In genomic region chr7:45238723-45239496, GRCm38 (mm10) we compare ENCODE assay signal across 9 mouse cellular contexts. TPM values are rescaled to one million over a fixed set of nuclear protein-coding genes. Genes with fewer than 3 reads are reported as not detected.
DNase-seq lines count a peak whose midpoint lies in the region; ATAC-seq and TF ChIP-seq lines count a peak whose summit lies in the region.
"Had no signal": no experiment of that assay in that cellular context is flagged by ENCODE, and none has a peak within 500 bp of the region (broad histone marks: within the 10 kb centered on the region; RNA-seq: fewer than 3 reads in every experiment).

TSS of gene Cd37 (minus strand) at chr7:45239115.

- DNase-seq in CH12.LX (ENCODE audit: extremely low read depth), result peak; percentile 93
- peak; percentile 31 for DNase-seq in limb, embryonic 10.5 days (ENCODE audit: low spot score)
- no peak for DNase-seq in neural tube, embryonic 10.5 days (ENCODE audit: extremely low spot score, low spot score)
- DNase-seq in cerebellum, adult 8-10 months, result no peak
- no peak for DNase-seq in cerebellum, postnatal 36 days

- in situ Hi-C loops in CH12.LX (cut with MboI; ENCODE audit: low pct_ligation_motif_present, low pct_unique_long_range_greater_than_20kb, low sequenced_read_pairs), result loop anchor here (5.0 kb wide), 1 partner anchor 33 kb away; no protein-coding TSS in a partner anchor

- peaks cover 24 to 51% of the 10 kb centered on the region in 2 experiments for H3K4me1 ChIP-seq in CH12.LX (ENCODE audit: control insufficient read depth in 1 of 2, insufficient read depth in 2 of 2)
- peaks cover 49% of the 10 kb centered on the region for H3K4me1 ChIP-seq in limb, embryonic 10.5 days
- H3K4me1 ChIP-seq in small intestine, adult 2 months (ENCODE audit: control insufficient read depth, insufficient read depth, insufficient read length, low read length), result peaks cover 15% of the 10 kb centered on the region
- H3K4me1 ChIP-seq in midbrain, embryonic 13.5 days (replicated peaks), result peaks cover 30% of the 10 kb centered on the region

- no peak for TF ChIP-seq RAD21 in CH12.LX (IDR thresholded peaks at IDR 0.05; ENCODE audit: low read depth, low read length)

- peaks cover 7% of the 10 kb centered on the region for H3K9me3 ChIP-seq in CH12.LX (replicated peaks; ENCODE audit: low read length)
- H3K9me3 ChIP-seq in limb, embryonic 10.5 days (replicated peaks), result no peaks in the 10 kb centered on the region
- no peaks in the 10 kb centered on the region for H3K9me3 ChIP-seq in midbrain, embryonic 13.5 days
- H3K9me3 ChIP-seq: neural tube, embryonic 12.5 days had no signal

- TF ChIP-seq POLR2A in CH12.LX (IDR thresholded peaks at IDR 0.05; ENCODE audit: low read depth, low read length), result peak; percentile 73
- TF ChIP-seq POLR2A in small intestine, adult 2 months (IDR thresholded peaks at IDR 0.05; ENCODE audit: low read depth, low read length), result no peak; the same call in 1 of the 2 replicates

- ATAC-seq in activated CD4-positive, CD25-positive, alpha-beta regulatory T cell, adult 4 months, result peak; percentile 88
- no peak for ATAC-seq in midbrain, embryonic 13.5 days

- H3K4me2 ChIP-seq in CH12.LX (ENCODE audit: insufficient read depth, low read depth, poor library complexity, severe bottlenecking), result peak within 1 kb of the TSS; percentile 73
- H3K4me2 ChIP-seq in midbrain, embryonic 13.5 days (replicated peaks), result no peak within 1 kb of the TSS

- dilution Hi-C loops in CH12.LX (cut with MboI; ENCODE audit: extremely low pct_ligation_motif_present, extremely low pct_unique_long_range_greater_than_20kb, low sequenced_read_pairs), result no loop called here

- H3K79me2 ChIP-seq in CH12.LX (replicated peaks; ENCODE audit: control insufficient read depth, extremely low read depth, insufficient read depth, poor library complexity, severe bottlenecking), result peaks cover 2% of the 10 kb centered on the region; the same call in 1 of the 2 replicates

- no peaks in the 10 kb centered on the region for H3K27me3 ChIP-seq in CH12.LX (replicated peaks)
- peaks cover 54% of the 10 kb centered on the region for H3K27me3 ChIP-seq in limb, embryonic 10.5 days (ENCODE audit: low read depth, poor library complexity, severe bottlenecking)
- H3K27me3 ChIP-seq in small intestine, adult 2 months (ENCODE audit: control insufficient read depth, insufficient read depth, low read length), result 0 out of 2 replicates have a peak, but pooled peaks cover 5% of the 10 kb centered on the region
- peaks cover 49% of the 10 kb centered on the region for H3K27me3 ChIP-seq in midbrain, embryonic 13.5 days

- WGBS in limb, embryonic 10.5 days, result 42% methylated on average over 20 of the region's 20 CpGs
- 41% methylated on average over 20 of the region's 20 CpGs for WGBS in small intestine, adult 2 months
- WGBS in midbrain, embryonic 13.5 days, result 42% methylated on average over 20 of the region's 20 CpGs

- peak; percentile 78 for TF ChIP-seq EP300 in CH12.LX (IDR thresholded peaks at IDR 0.05; ENCODE audit: low read length)

- no peak for TF ChIP-seq CTCF in CH12.LX (conservative IDR thresholded peaks at IDR 0.05 in 1 of 2, IDR thresholded peaks at IDR 0.05 in 1 of 2; ENCODE audit: low read depth in 2 of 2, low read length in 2 of 2)
- TF ChIP-seq CTCF in small intestine, adult 2 months (IDR thresholded peaks at IDR 0.05; ENCODE audit: extremely low read depth, insufficient read length, insufficient replicate concordance, low read depth, low read length), result no peak

- peak within 1 kb of the TSS; percentile 57 to 91 (median 81) for H3K4me3 ChIP-seq in CH12.LX (replicated peaks in 1 of 3; ENCODE audit: low read depth in 2 of 3, low read length in 2 of 3, poor library complexity in 1 of 3)
- H3K4me3 ChIP-seq in limb, embryonic 10.5 days, result 0 out of 2 replicates have a peak within 1 kb of the TSS, but pooled peaks have one; percentile 22
- peak within 1 kb of the TSS; percentile 59 for H3K4me3 ChIP-seq in small intestine, adult 2 months (ENCODE audit: low read depth, low read length)
- no peak within 1 kb of the TSS for H3K4me3 ChIP-seq in midbrain, embryonic 13.5 days (replicated peaks)
- H3K4me3 ChIP-seq: neural tube, embryonic 12.5 days had no signal

- H3K27ac ChIP-seq in CH12.LX (ENCODE audit: insufficient read depth, low read depth), result peak within 1 kb of the TSS; percentile 96
- H3K27ac ChIP-seq in limb, embryonic 10.5 days, result no peak within 1 kb of the TSS
- H3K27ac ChIP-seq in small intestine, adult 2 months (ENCODE audit: insufficient read depth, low read depth, low read length), result peak within 1 kb of the TSS; percentile 66
- no peak within 1 kb of the TSS for H3K27ac ChIP-seq in midbrain, embryonic 13.5 days
- H3K27ac ChIP-seq: neural tube, embryonic 12.5 days had no signal

- H3K36me3 ChIP-seq in CH12.LX (replicated peaks in 1 of 2; ENCODE audit: control insufficient read depth in 1 of 2, insufficient read depth in 1 of 2, low read length in 1 of 2), result peaks cover 24 to 31% of the 10 kb centered on the region in 2 experiments
- H3K36me3 ChIP-seq in limb, embryonic 10.5 days, result peaks cover 4% of the 10 kb centered on the region
- no peaks in the 10 kb centered on the region for H3K36me3 ChIP-seq in small intestine, adult 2 months (ENCODE audit: control insufficient read depth, insufficient read depth, low read length)
- H3K36me3 ChIP-seq in midbrain, embryonic 13.5 days, result no peaks in the 10 kb centered on the region
- H3K36me3 ChIP-seq: neural tube, embryonic 12.5 days had no signal

- peak within 1 kb of the TSS; percentile 98 for H3K9ac ChIP-seq in CH12.LX (ENCODE audit: insufficient read depth, low read depth)
- H3K9ac ChIP-seq in midbrain, embryonic 13.5 days (replicated peaks), result no peak within 1 kb of the TSS
- H3K9ac ChIP-seq: neural tube, embryonic 12.5 days had no signal

TF ChIP-seq in CH12.LX, 34 proteins besides CTCF, POLR2A, EP300 and RAD21 (continues in another document):
- TF ChIP-seq MAFK (IDR thresholded peaks at IDR 0.05; ENCODE audit: insufficient replicate concordance, low read length) (no peak), PAX5 (IDR thresholded peaks at IDR 0.05; ENCODE audit: low read length) (no peak), ELF1 (IDR thresholded peaks at IDR 0.05; ENCODE audit: low read depth, low read length) (peak; percentile 90), IRF4 (IDR thresholded peaks at IDR 0.05; ENCODE audit: low read depth, low read length) (peak; percentile 75; the same call in 1 of the 2 replicates), TBP (conservative IDR thresholded peaks at IDR 0.05; ENCODE audit: low read depth, low read length) (peak; percentile 78), ZC3H11A (IDR thresholded peaks at IDR 0.05; ENCODE audit: low read depth, low read length) (no peak), GABPA (IDR thresholded peaks at IDR 0.05; ENCODE audit: insufficient replicate concordance, low read depth, low read length) (no peak), ZNF384 (IDR thresholded peaks at IDR 0.05; ENCODE audit: low read depth, low read length) (no peak), HCFC1 (IDR thresholded peaks at IDR 0.05; ENCODE audit: low read depth, low read length) (peak; percentile 52), ZKSCAN1 (IDR thresholded peaks at IDR 0.05; ENCODE audit: borderline replicate concordance, low read depth, low read length) (no peak), E2F4 (IDR thresholded peaks at IDR 0.05; ENCODE audit: insufficient replicate concordance, low read depth, low read length) (no peak), NRF1 (IDR thresholded peaks at IDR 0.05; ENCODE audit: low read depth, low read length) (no peak), NELFE (IDR thresholded peaks at IDR 0.05; ENCODE audit: low read depth, low read length) (no peak; the same call in 1 of the 2 replicates), USF2 (conservative IDR thresholded peaks at IDR 0.05; ENCODE audit: low read depth, low read length) (no peak), CHD2 (IDR thresholded peaks at IDR 0.05; ENCODE audit: low read length) (0 out of 2 replicates have a peak, but pooled peaks have one; percentile 12), JUN (IDR thresholded peaks at IDR 0.05; ENCODE audit: insufficient read depth, low read depth, low read length) (no peak), SMC3 (IDR thresholded peaks at IDR 0.05; ENCODE audit: low read depth, low read length) (no peak), ETS1 (conservative IDR thresholded peaks at IDR 0.05; ENCODE audit: low read depth, low read length) (peak; percentile 60), SIN3A (IDR thresholded peaks at IDR 0.05; ENCODE audit: low read length) (peak; percentile 18; the same call in 1 of the 2 replicates), UBTF (IDR thresholded peaks at IDR 0.05; ENCODE audit: low read depth, low read length) (no peak), BHLHE40 (IDR thresholded peaks at IDR 0.05; ENCODE audit: low read depth, low read length) (peak; percentile 61), MAX (IDR thresholded peaks at IDR 0.05; ENCODE audit: low read length) (no peak; the same call in 1 of the 2 replicates), TCF12 (IDR thresholded peaks at IDR 0.05; ENCODE audit: low read depth, low read length) (peak; percentile 88), MEF2A (IDR thresholded peaks at IDR 0.05; ENCODE audit: borderline replicate concordance, low read depth, low read length) (no peak), CHD1 (IDR thresholded peaks at IDR 0.05; ENCODE audit: low read depth, low read length) (no peak), ZMIZ1 (IDR thresholded peaks at IDR 0.05; ENCODE audit: low read depth, low read length) (no peak), POLR2AphosphoS2 (IDR thresholded peaks at IDR 0.05; ENCODE audit: low read depth, low read length) (0 out of 2 replicates have a peak, but pooled peaks have one; percentile 23), MAZ (IDR thresholded peaks at IDR 0.05; ENCODE audit: low read depth, low read length) (peak; percentile 47; the same call in 1 of the 2 replicates), JUND (conservative IDR thresholded peaks at IDR 0.05; ENCODE audit: low read depth, low read length) (no peak), MYC (IDR thresholded peaks at IDR 0.05; ENCODE audit: low read depth, low read length) (peak; percentile 19; the same call in 1 of the 2 replicates), KAT2A (IDR thresholded peaks at IDR 0.05; ENCODE audit: insufficient replicate concordance, low read length) (no peak), USF1 (IDR thresholded peaks at IDR 0.05; ENCODE audit: low read depth, low read length) (no peak)

RNA-seq across cellular contexts. Expression of gene Cd37, which starts in this region (rescaled TPM):
- total RNA-seq in CH12.LX (2012; rRNA removed) (71.3 and 91.1 TPM in 2 replicates), CH12.LX (2014; rRNA removed) (69.3 and 73.8 TPM in 2 replicates)
- polyA plus RNA-seq in CH12.LX (2012; ENCODE audit: insufficient read length, low read depth), result 397 and 437 TPM in 2 replicates
- 100 to 1,000 TPM; 420 to 495 TPM for polyA plus RNA-seq in activated CD4-positive, CD25-positive, alpha-beta regulatory T cell, adult 4 months (2017; shearing (Covaris generic))
- polyA plus RNA-seq in limb, embryonic 10.5 days (2016; fragmentation: Nextera tagmentation; extraction: Ambion mirVana), result 1.1 and 1.2 TPM in 2 replicates
- polyA plus RNA-seq in small intestine, adult 2 months (2012; rRNA removed), result 33.4 and 63.6 TPM in 2 replicates
- polyA plus RNA-seq in midbrain, embryonic 13.5 days (2015; fragmentation: Nextera tagmentation; extraction: Ambion mirVana), result 0.84 and 1.5 TPM in 2 replicates

Comparison
In these comparisons a context has a peak if more than half of its experiments do, and no peak if none do; other contexts are left out.
1. RNA of gene Cd37 (polyA plus RNA-seq): 420 to 495 TPM in activated CD4-positive, CD25-positive, alpha-beta regulatory T cell, adult 4 months, 397 to 437 TPM in CH12.LX and 33.4 to 63.6 TPM in small intestine, adult 2 months; 0.84 to 1.5 TPM in midbrain, embryonic 13.5 days and 1.1 to 1.2 TPM in limb, embryonic 10.5 days; every median in the first group is over 10 times any median in the second.
2. DNase-seq: peak in CH12.LX (single experiment) and limb, embryonic 10.5 days (single experiment); none in neural tube, embryonic 10.5 days (single experiment), cerebellum, adult 8-10 months (single experiment) and cerebellum, postnatal 36 days (0 of 2).
3. H3K27ac ChIP-seq: peak in CH12.LX (single experiment) and small intestine, adult 2 months (single experiment); none in limb, embryonic 10.5 days (single experiment) and midbrain, embryonic 13.5 days (single experiment).